Mouse (Mus musculus): Measurements from ENCODE around the gene Atp5j. TPM values are rescaled to one million over a fixed set of nuclear protein-coding genes. Genes with fewer than 3 reads are reported as not detected.

The Atp5j gene
- polyA plus RNA-seq, 1 experiment from 2014 or later, result 838 TPM

GRCm38 (mm10) chr16:84835823-84836743, 658 bp upstream of the Atp5j start:
- no peaks in the 10 kb centered on the region for H3K9me3 ChIP-seq
- H3K36me3 ChIP-seq, result peaks cover 38% of the 10 kb centered on the region
- peak overlapping the region; percentile 70 for H3K4me2 ChIP-seq
- H3K4me1 ChIP-seq (replicated peaks), result peaks cover 17% of the 10 kb centered on the region
- peak overlapping the region; percentile 86 for H3K4me3 ChIP-seq (replicated peaks)
- peak overlapping the region; percentile 97 for H3K9ac ChIP-seq (replicated peaks)
- no peaks in the 10 kb centered on the region for H3K27me3 ChIP-seq
- WGBS, result 7% methylated on average over 29 of the region's 29 CpGs
- peak overlapping the region; percentile 98 for H3K27ac ChIP-seq
- peak; percentile 56 for ATAC-seq (ENCODE audit: insufficient number of reproducible peaks, insufficient read depth, low FRiP score, low TSS enrichment, low read depth)

GRCm38 (mm10) chr16:84834745-84835440, 532 bp downstream of the Atp5j start, which contains the start of gene Gabpa:
Gene Gabpa, plus strand, starts transcription at chr16:84834925.
- peaks cover 41% of the 10 kb centered on the region for H3K36me3 ChIP-seq
- H3K27me3 ChIP-seq, result no peaks in the 10 kb centered on the region
- peak within 1 kb of the TSS; percentile 97 for H3K9ac ChIP-seq (replicated peaks)
- ATAC-seq (ENCODE audit: insufficient number of reproducible peaks, insufficient read depth, low FRiP score, low TSS enrichment, low read depth), result peak; percentile 95
- H3K4me1 ChIP-seq (replicated peaks), result peaks cover 17% of the 10 kb centered on the region
- H3K27ac ChIP-seq, result peak within 1 kb of the TSS; percentile 98
- peak within 1 kb of the TSS; percentile 70 for H3K4me2 ChIP-seq
- H3K4me3 ChIP-seq (replicated peaks), result peak within 1 kb of the TSS; percentile 86
- no peaks in the 10 kb centered on the region for H3K9me3 ChIP-seq
- under 1% methylated on average over 52 of the region's 52 CpGs for WGBS

- H3K9me3 ChIP-seq, result no peaks in the 10 kb centered on the region
- peaks cover 17% of the 10 kb centered on the region for H3K4me1 ChIP-seq (replicated peaks)
- H3K9ac ChIP-seq (replicated peaks), result peak overlapping the region; percentile 97
- H3K27ac ChIP-seq, result peak overlapping the region; percentile 98
- under 1% methylated on average over 22 of the region's 22 CpGs for WGBS
- H3K4me3 ChIP-seq (replicated peaks), result peak overlapping the region; percentile 86
- ATAC-seq (ENCODE audit: insufficient number of reproducible peaks, insufficient read depth, low FRiP score, low TSS enrichment, low read depth), result no peak
- H3K27me3 ChIP-seq, result no peaks in the 10 kb centered on the region
- peaks cover 44% of the 10 kb centered on the region for H3K36me3 ChIP-seq
- H3K4me2 ChIP-seq, result peak overlapping the region; percentile 70
These were observed 1.1 kb downstream of the Atp5j start for GRCm38 (mm10) chr16:84834344-84834743.

- no peak overlapping the region for H3K9ac ChIP-seq (replicated peaks)
- no peaks in the 10 kb centered on the region for H3K27me3 ChIP-seq
These were observed 2.7 kb downstream of the Atp5j start for GRCm38 (mm10) chr16:84832736-84833135.

GRCm38 (mm10) chr16:84831696-84832095, 3.7 kb downstream of the Atp5j start:
- no peak overlapping the region for H3K4me3 ChIP-seq (replicated peaks)

More at GRCm38 (mm10) chr16:84832736-84833135, 2.7 kb downstream of the Atp5j start:
- 94% methylated on average over 5 of the region's 5 CpGs for WGBS
- no peaks in the 10 kb centered on the region for H3K9me3 ChIP-seq
- peaks cover 17% of the 10 kb centered on the region for H3K4me1 ChIP-seq (replicated peaks)
- no peak for ATAC-seq (ENCODE audit: insufficient number of reproducible peaks, insufficient read depth, low FRiP score, low TSS enrichment, low read depth)
- H3K4me2 ChIP-seq, result no peak overlapping the region
- H3K36me3 ChIP-seq, result peaks cover 53% of the 10 kb centered on the region
- no peak overlapping the region for H3K27ac ChIP-seq
- no peak overlapping the region for H3K4me3 ChIP-seq (replicated peaks)

GRCm38 (mm10) chr16:84825009-84825408, 10.4 kb downstream of the Atp5j start:
- Histone ChIP-seq H3K4me3 (replicated peaks) (no peak overlapping the region), H3K9me3 (no peaks in the 10 kb centered on the region), H3K4me1 (replicated peaks) (no peaks in the 10 kb centered on the region), H3K9ac (replicated peaks) (no peak overlapping the region), H3K27me3 (no peaks in the 10 kb centered on the region), H3K27ac (no peak overlapping the region), H3K4me2 (no peak overlapping the region), H3K36me3 (peaks cover 77% of the 10 kb centered on the region)
- no peak for ATAC-seq (ENCODE audit: insufficient number of reproducible peaks, insufficient read depth, low FRiP score, low TSS enrichment, low read depth)
- 82% methylated on average over 6 of the region's 6 CpGs for WGBS

More at GRCm38 (mm10) chr16:84831696-84832095, 3.7 kb downstream of the Atp5j start:
- WGBS, result 90% methylated on average over 5 of the region's 5 CpGs
- Histone ChIP-seq H3K4me1 (replicated peaks) (peaks cover 12% of the 10 kb centered on the region), H3K36me3 (peaks cover 63% of the 10 kb centered on the region), H3K9ac (replicated peaks) (no peak overlapping the region), H3K27ac (no peak overlapping the region), H3K27me3 (no peaks in the 10 kb centered on the region), H3K4me2 (no peak overlapping the region), H3K9me3 (no peaks in the 10 kb centered on the region)
- no peak for ATAC-seq (ENCODE audit: insufficient number of reproducible peaks, insufficient read depth, low FRiP score, low TSS enrichment, low read depth)

GRCm38 (mm10) chr16:84817423-84817822, 18.0 kb downstream of the Atp5j start:
- Histone ChIP-seq H3K9me3 (no peaks in the 10 kb centered on the region), H3K4me3 (replicated peaks) (no peak overlapping the region), H3K9ac (replicated peaks) (no peak overlapping the region), H3K27ac (no peak overlapping the region), H3K36me3 (peaks cover 12% of the 10 kb centered on the region; the same call in 1 of the 2 replicates), H3K4me2 (no peak overlapping the region), H3K4me1 (replicated peaks) (no peaks in the 10 kb centered on the region), H3K27me3 (no peaks in the 10 kb centered on the region)
- 38% methylated on average over 7 of the region's 7 CpGs for WGBS
- ATAC-seq (ENCODE audit: insufficient number of reproducible peaks, insufficient read depth, low FRiP score, low TSS enrichment, low read depth), result no peak

- H3K4me1 ChIP-seq (replicated peaks), result no peaks in the 10 kb centered on the region
- ATAC-seq (ENCODE audit: insufficient number of reproducible peaks, insufficient read depth, low FRiP score, low TSS enrichment, low read depth), result no peak
- H3K27me3 ChIP-seq, result no peaks in the 10 kb centered on the region
- no peak overlapping the region for H3K4me3 ChIP-seq (replicated peaks)
- no peaks in the 10 kb centered on the region for H3K9me3 ChIP-seq
- H3K9ac ChIP-seq (replicated peaks), result no peak overlapping the region
- no peak overlapping the region for H3K4me2 ChIP-seq
- no peak overlapping the region for H3K27ac ChIP-seq
- WGBS, result 81% methylated on average over 8 of the region's 8 CpGs
- H3K36me3 ChIP-seq, result no peaks in the 10 kb centered on the region
These were observed 20.9 kb downstream of the Atp5j start for GRCm38 (mm10) chr16:84814511-84814910.

GRCm38 (mm10) chr16:84813852-84814251, 21.6 kb downstream of the Atp5j start:
- no peak overlapping the region for H3K9ac ChIP-seq (replicated peaks)

GRCm38 (mm10) chr16:84810254-84810653, 25.2 kb downstream of the Atp5j start:
- H3K9ac ChIP-seq (replicated peaks), result no peak overlapping the region
- H3K36me3 ChIP-seq, result no peaks in the 10 kb centered on the region
- no peak overlapping the region for H3K27ac ChIP-seq
- H3K4me3 ChIP-seq (replicated peaks), result no peak overlapping the region
- H3K4me2 ChIP-seq, result no peak overlapping the region
- WGBS, result 83% methylated on average over 1 of the region's 1 CpGs
- H3K4me1 ChIP-seq (replicated peaks), result no peaks in the 10 kb centered on the region
- no peak for ATAC-seq (ENCODE audit: insufficient number of reproducible peaks, insufficient read depth, low FRiP score, low TSS enrichment, low read depth)
- H3K27me3 ChIP-seq, result no peaks in the 10 kb centered on the region
- H3K9me3 ChIP-seq, result no peaks in the 10 kb centered on the region

More at GRCm38 (mm10) chr16:84813852-84814251, 21.6 kb downstream of the Atp5j start:
- H3K27ac ChIP-seq, result no peak overlapping the region
- H3K9me3 ChIP-seq, result no peaks in the 10 kb centered on the region
- H3K27me3 ChIP-seq, result no peaks in the 10 kb centered on the region
- no peak overlapping the region for H3K4me3 ChIP-seq (replicated peaks)
- no peaks in the 10 kb centered on the region for H3K4me1 ChIP-seq (replicated peaks)
- no peak for ATAC-seq (ENCODE audit: insufficient number of reproducible peaks, insufficient read depth, low FRiP score, low TSS enrichment, low read depth)
- H3K4me2 ChIP-seq, result no peak overlapping the region
- no peaks in the 10 kb centered on the region for H3K36me3 ChIP-seq
- 85% methylated on average over 8 of the region's 8 CpGs for whole genome bisulfite sequencing

GRCm38 (mm10) chr16:84807874-84808273, 27.6 kb downstream of the Atp5j start:
- Histone ChIP-seq H3K36me3 (no peaks in the 10 kb centered on the region), H3K4me3 (replicated peaks) (no peak overlapping the region), H3K4me1 (replicated peaks) (no peaks in the 10 kb centered on the region), H3K9me3 (no peaks in the 10 kb centered on the region), H3K27me3 (no peaks in the 10 kb centered on the region), H3K9ac (replicated peaks) (no peak overlapping the region), H3K4me2 (no peak overlapping the region), H3K27ac (no peak overlapping the region)
- 90% methylated on average over 7 of the region's 7 CpGs for WGBS
- no peak for ATAC-seq (ENCODE audit: insufficient number of reproducible peaks, insufficient read depth, low FRiP score, low TSS enrichment, low read depth)

Measured in limb, embryonic 12.5 days (tissue).